Mouse (Mus musculus) limb, embryonic 13.5 days (tissue): Measurements from ENCODE around the gene Scly. TPM values are rescaled to one million over a fixed set of nuclear protein-coding genes. Genes with fewer than 3 reads are reported as not detected.

Experiments used
- ATAC-seq: fragments of 200-750 bp; cut with Nextera tagmentation; 2 replicates; pipeline ENCODE4 v1.8.0; 2017; ENCODE audit warnings: low read depth, moderate number of reproducible peaks, moderate TSS enrichment; ENCODE audit not compliant: low FRiP score
- H3K27ac ChIP-seq: fragments of 300-500 bp; sonication (generic); 2 replicates; pipeline ENCODE4 v1.5.1; 2015; ENCODE audit warnings: inconsistent platforms, mild to moderate bottlenecking, moderate library complexity
- H3K27me3 ChIP-seq: fragments of 300-500 bp; sonication (generic); 2 replicates; pipeline ENCODE4 v1.6.1; 2015; ENCODE audit warnings: mild to moderate bottlenecking, inconsistent platforms
- H3K36me3 ChIP-seq: fragments of 300-500 bp; sonication (generic); 2 replicates; pipeline ENCODE4 v1.6.1; 2015; ENCODE audit warnings: inconsistent platforms, mild to moderate bottlenecking, moderate library complexity
- H3K4me1 ChIP-seq: fragments of 300-500 bp; sonication (generic); 2 replicates; pipeline ENCODE4 v1.6.1; 2015; ENCODE audit warnings: inconsistent platforms
- H3K4me2 ChIP-seq: fragments of 300-500 bp; sonication (generic); replicated peaks from 2 replicates; pipeline ENCODE4 v1.6.1; 2015; ENCODE audit warnings: inconsistent platforms, mild to moderate bottlenecking, moderate library complexity
- H3K4me3 ChIP-seq: fragments of 300-500 bp; sonication (generic); 2 replicates; pipeline ENCODE4 v1.5.1; 2015; ENCODE audit warnings: moderate library complexity, mild to moderate bottlenecking, inconsistent platforms
- H3K9ac ChIP-seq: fragments of 300-500 bp; sonication (generic); 2 replicates; pipeline ENCODE4 v1.6.1; 2015; ENCODE audit warnings: mild to moderate bottlenecking, inconsistent platforms
- H3K9me3 ChIP-seq: fragments of 300-500 bp; sonication (generic); 2 replicates; pipeline ENCODE4 v1.6.1; 2016; ENCODE audit warnings: inconsistent platforms
- WGBS: fragments of 180-500 bp; shearing (Covaris S2); methylation state at CpG from one replicate; pipeline ENCODE4 v1.1.7; 2015; 5-methylcytosine and 5-hydroxymethylcytosine counted together
- polyA plus RNA-seq: library from polyadenylated mRNA; unstranded; fragments of >200 nt; fragmentation: Nextera tagmentation; extraction: Ambion mirVana; gene quantifications from 2 replicates; pipeline ENCODE4 v1.2.1, GENCODE M21; 2015

Gene Scly
- polyA plus RNA-seq: 11.9 and 14.0 TPM in 2 replicates

GRCm38 (mm10) chr1:91297799-91298744 lies at the start of gene Scly:
Gene Scly, plus strand, starts transcription at chr1:91298338.
- peak; percentile 99 for ATAC-seq
- Histone ChIP-seq H3K4me1 (peaks cover 10% of the 10 kb centered on the region), H3K9me3 (no peaks in the 10 kb centered on the region), H3K4me2 (peak within 1 kb of the TSS; percentile 78), H3K27me3 (no peaks in the 10 kb centered on the region), H3K27ac (no peak within 1 kb of the TSS), H3K4me3 (peak within 1 kb of the TSS; percentile 62), H3K36me3 (peaks cover 12% of the 10 kb centered on the region; the same call in 1 of the 2 replicates), H3K9ac (peak within 1 kb of the TSS; percentile 79)
- under 1% methylated on average over 59 of the region's 65 CpGs for WGBS

GRCm38 (mm10) chr1:91248970-91249369 lies 49.2 kb upstream of the Scly start:
- Histone ChIP-seq H3K9me3 (no peaks in the 10 kb centered on the region), H3K4me2 (peak overlapping the region; percentile 84), H3K9ac (no peak overlapping the region), H3K36me3 (no peaks in the 10 kb centered on the region), H3K4me1 (peaks cover 34% of the 10 kb centered on the region), H3K4me3 (no peak overlapping the region), H3K27me3 (no peaks in the 10 kb centered on the region), H3K27ac (no peak overlapping the region)
- no peak for ATAC-seq
- WGBS: 53% methylated on average over 4 of the region's 4 CpGs

- no peaks in the 10 kb centered on the region for H3K27me3 ChIP-seq
- H3K4me2 ChIP-seq: peak within 1 kb of the TSS; percentile 84
- WGBS: under 1% methylated on average over 42 of the region's 43 CpGs
- H3K27ac ChIP-seq: peak within 1 kb of the TSS; percentile 81
- ATAC-seq: peak; percentile 100
- H3K4me1 ChIP-seq: peaks cover 34% of the 10 kb centered on the region
- H3K36me3 ChIP-seq: peaks cover 7% of the 10 kb centered on the region; the same call in 1 of the 2 replicates
- H3K4me3 ChIP-seq: peak within 1 kb of the TSS; percentile 99
- H3K9ac ChIP-seq: peak within 1 kb of the TSS; percentile 98
- no peaks in the 10 kb centered on the region for H3K9me3 ChIP-seq
These were observed 48.3 kb upstream of the Scly start, which contains the start of gene Ube2f for GRCm38 (mm10) chr1:91249564-91250414. Gene Ube2f, plus strand, starts transcription at chr1:91250304.

GRCm38 (mm10) chr1:91250415-91251147 lies 47.6 kb upstream of the Scly start:
- Histone ChIP-seq H3K4me3 (peak overlapping the region; percentile 99), H3K4me2 (peak overlapping the region; percentile 84), H3K27me3 (no peaks in the 10 kb centered on the region), H3K9me3 (no peaks in the 10 kb centered on the region), H3K36me3 (peaks cover 7% of the 10 kb centered on the region; the same call in 1 of the 2 replicates), H3K9ac (peak overlapping the region; percentile 98), H3K4me1 (peaks cover 28% of the 10 kb centered on the region), H3K27ac (peak overlapping the region; percentile 81)
- under 1% methylated on average over 49 of the region's 70 CpGs for WGBS
- ATAC-seq: no peak

- Histone ChIP-seq H3K4me3 (peak overlapping the region; percentile 99), H3K27ac (no peak overlapping the region; the same call in 1 of the 2 replicates), H3K9ac (peak overlapping the region; percentile 98), H3K4me2 (peak overlapping the region; percentile 84), H3K27me3 (no peaks in the 10 kb centered on the region), H3K36me3 (peaks cover 7% of the 10 kb centered on the region; the same call in 1 of the 2 replicates), H3K4me1 (peaks cover 28% of the 10 kb centered on the region), H3K9me3 (no peaks in the 10 kb centered on the region)
- no peak for ATAC-seq
- WGBS: 54% methylated on average over 5 of the region's 5 CpGs
These were observed 46.9 kb upstream of the Scly start for GRCm38 (mm10) chr1:91251148-91251650.

- Histone ChIP-seq H3K36me3 (peaks cover 7% of the 10 kb centered on the region; the same call in 1 of the 2 replicates), H3K27me3 (no peaks in the 10 kb centered on the region), H3K4me2 (peak overlapping the region; percentile 84), H3K9ac (peak overlapping the region; percentile 35; the same call in 1 of the 2 replicates), H3K4me3 (peak overlapping the region; percentile 99), H3K4me1 (peaks cover 28% of the 10 kb centered on the region), H3K9me3 (no peaks in the 10 kb centered on the region), H3K27ac (no peak overlapping the region)
- WGBS: 68% methylated on average over 8 of the region's 8 CpGs
- ATAC-seq: no peak
These were observed 46.2 kb upstream of the Scly start for GRCm38 (mm10) chr1:91251927-91252326.

- Histone ChIP-seq H3K9me3 (no peaks in the 10 kb centered on the region), H3K36me3 (peaks cover 7% of the 10 kb centered on the region; the same call in 1 of the 2 replicates)
- no peak for ATAC-seq
These were observed 40.2 kb upstream of the Scly start for GRCm38 (mm10) chr1:91257918-91258317.

GRCm38 (mm10) chr1:91259794-91260193 lies 38.3 kb upstream of the Scly start:
- Histone ChIP-seq H3K36me3 (peaks cover under 1% of the 10 kb centered on the region; the same call in 1 of the 2 replicates), H3K4me1 (peaks cover 6% of the 10 kb centered on the region; the same call in 1 of the 2 replicates), H3K4me2 (no peak overlapping the region), H3K27me3 (no peaks in the 10 kb centered on the region), H3K9ac (no peak overlapping the region), H3K4me3 (no peak overlapping the region), H3K9me3 (no peaks in the 10 kb centered on the region), H3K27ac (no peak overlapping the region)
- 89% methylated on average over 5 of the region's 5 CpGs for WGBS
- no peak for ATAC-seq

More at GRCm38 (mm10) chr1:91257918-91258317, 40.2 kb upstream of the Scly start:
- Histone ChIP-seq H3K4me2 (no peak overlapping the region), H3K27ac (no peak overlapping the region), H3K4me1 (peaks cover 12% of the 10 kb centered on the region; the same call in 1 of the 2 replicates), H3K27me3 (no peaks in the 10 kb centered on the region), H3K9ac (no peak overlapping the region), H3K4me3 (no peak overlapping the region)

GRCm38 (mm10) chr1:91262508-91262907 lies 35.6 kb upstream of the Scly start:
- WGBS: 95% methylated on average over 7 of the region's 7 CpGs
- no peak for ATAC-seq
- H3K27me3 ChIP-seq: no peaks in the 10 kb centered on the region

GRCm38 (mm10) chr1:91272260-91272659 lies 25.9 kb upstream of the Scly start:
- no peak overlapping the region for H3K4me3 ChIP-seq
- peaks cover 28% of the 10 kb centered on the region for H3K36me3 ChIP-seq
- no peaks in the 10 kb centered on the region for H3K27me3 ChIP-seq
- peak; percentile 19; the same call in 1 of the 2 replicates for ATAC-seq
- H3K4me2 ChIP-seq: no peak overlapping the region
- no peaks in the 10 kb centered on the region for H3K4me1 ChIP-seq
- H3K27ac ChIP-seq: no peak overlapping the region
- WGBS: 74% methylated on average over 2 of the region's 2 CpGs
- H3K9ac ChIP-seq: no peak overlapping the region
- no peaks in the 10 kb centered on the region for H3K9me3 ChIP-seq

More at GRCm38 (mm10) chr1:91262508-91262907, 35.6 kb upstream of the Scly start:
- Histone ChIP-seq H3K9ac (no peak overlapping the region), H3K9me3 (no peaks in the 10 kb centered on the region), H3K4me1 (peaks cover 6% of the 10 kb centered on the region; the same call in 1 of the 2 replicates), H3K4me3 (no peak overlapping the region), H3K36me3 (peaks cover 26% of the 10 kb centered on the region), H3K27ac (no peak overlapping the region), H3K4me2 (no peak overlapping the region)

- no peaks in the 10 kb centered on the region for H3K4me1 ChIP-seq
- no peak overlapping the region for H3K4me2 ChIP-seq
- H3K9me3 ChIP-seq: no peaks in the 10 kb centered on the region
- no peak overlapping the region for H3K9ac ChIP-seq
- 89% methylated on average over 4 of the region's 4 CpGs for WGBS
- no peaks in the 10 kb centered on the region for H3K27me3 ChIP-seq
- H3K27ac ChIP-seq: no peak overlapping the region
- H3K4me3 ChIP-seq: no peak overlapping the region
- peaks cover 67% of the 10 kb centered on the region for H3K36me3 ChIP-seq
- no peak for ATAC-seq
These were observed 21.6 kb upstream of the Scly start for GRCm38 (mm10) chr1:91276581-91276980.
